Mouse (Mus musculus): ENCODE results near the gene Ube2q1. TPM values are rescaled to one million over a fixed set of nuclear protein-coding genes. Genes with fewer than 3 reads are reported as not detected.
A peak's percentile ranks its signal among the peaks of the same experiment; 100 is the strongest.

Gene Ube2q1
- polyA plus RNA-seq, 1 experiment from 2014 or later: 15.8 TPM

DNA sequence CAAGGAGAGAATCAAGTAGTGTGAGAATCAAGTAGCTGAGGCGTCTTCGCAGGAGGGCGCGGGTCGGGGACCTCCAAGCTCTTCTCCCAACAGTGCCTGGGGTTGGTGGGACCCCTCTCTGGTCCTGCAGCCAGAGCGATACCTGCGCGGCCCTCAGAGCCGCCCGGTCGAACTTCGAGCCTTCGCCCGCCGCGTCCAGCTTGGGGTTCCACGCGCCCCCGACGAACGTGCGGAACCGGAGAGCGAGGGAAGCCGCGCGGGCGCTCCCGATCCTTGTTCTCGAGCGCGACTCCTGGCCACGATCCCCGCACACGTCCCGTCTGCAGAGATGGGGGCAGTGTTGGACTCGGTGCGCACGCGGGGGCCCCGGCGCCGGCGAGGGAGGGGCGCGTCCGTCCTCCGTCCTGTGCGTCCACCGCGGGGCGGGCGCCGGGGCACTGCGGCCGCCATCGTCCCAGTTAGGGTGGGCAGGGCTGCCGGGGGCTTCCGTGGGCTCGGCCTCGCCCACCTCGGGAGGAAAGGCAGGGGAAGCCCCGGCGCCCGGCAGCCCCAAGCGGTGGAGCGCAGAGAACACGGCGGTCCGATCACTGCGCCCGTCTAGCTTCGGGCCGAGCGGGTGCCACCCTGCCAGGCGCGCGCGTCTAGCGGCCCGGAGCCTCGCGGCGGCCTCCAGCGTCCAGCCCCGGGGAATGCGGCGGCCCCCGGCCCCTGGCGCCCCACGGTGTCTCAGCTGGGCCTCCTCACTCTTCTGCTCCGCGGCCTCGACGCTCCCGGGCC, 57.6 kb downstream of the Ube2q1 start, which contains the start of gene She:
TSS of gene She (plus strand) at position 556 of the 777 bp plus-strand sequence.
- Histone ChIP-seq H3K4me1 (replicated peaks) (peaks cover 8% of the 10 kb centered on the region), H3K27me3 (peaks cover 67% of the 10 kb centered on the region), H3K4me3 (replicated peaks) (peak within 1 kb of the TSS; percentile 37), H3K9me3 (no peaks in the 10 kb centered on the region), H3K4me2 (replicated peaks) (peak within 1 kb of the TSS; percentile 53), H3K9ac (replicated peaks) (peak within 1 kb of the TSS; percentile 36; the same call in 1 of the 2 replicates), H3K27ac (no peak within 1 kb of the TSS), H3K36me3 (no peaks in the 10 kb centered on the region)
- ATAC-seq: no peak
- 2% methylated on average over 83 of the region's 96 CpGs for WGBS

Other genes starting within 250 kb of the Ube2q1 start
- 22.1 and 23.2 TPM in 2 replicates for gene Adar, start 58.6 kb upstream of the Ube2q1 start, polyA plus RNA-seq (2015; fragmentation: Nextera tagmentation; extraction: Ambion mirVana)
- 31.8 and 32.3 TPM in 2 replicates for gene Chrnb2, start 9.0 kb upstream of the Ube2q1 start, polyA plus RNA-seq (2015; fragmentation: Nextera tagmentation; extraction: Ambion mirVana)
- gene She, start 57.8 kb downstream of the Ube2q1 start, polyA plus RNA-seq (2015; fragmentation: Nextera tagmentation; extraction: Ambion mirVana): 1.1 and 1.6 TPM in 2 replicates
- 0.44 and 0.46 TPM in 2 replicates for gene Il6ra, start 139.6 kb downstream of the Ube2q1 start, polyA plus RNA-seq (2015; fragmentation: Nextera tagmentation; extraction: Ambion mirVana)
- gene Atp8b2, start 189.9 kb downstream of the Ube2q1 start, polyA plus RNA-seq (2015; fragmentation: Nextera tagmentation; extraction: Ambion mirVana): 11.7 and 12.6 TPM in 2 replicates
- 139 and 148 TPM in 2 replicates for gene Hax1, start 225.2 kb downstream of the Ube2q1 start, polyA plus RNA-seq (2015; fragmentation: Nextera tagmentation; extraction: Ambion mirVana)